Mouse (Mus musculus): Measurements from ENCODE around the gene Cfap43. TPM values are rescaled to one million over a fixed set of nuclear protein-coding genes. Genes with fewer than 3 reads are reported as not detected.

Gene Cfap43
- total and polyA plus RNA-seq, 2 experiments: not detected

DNA sequence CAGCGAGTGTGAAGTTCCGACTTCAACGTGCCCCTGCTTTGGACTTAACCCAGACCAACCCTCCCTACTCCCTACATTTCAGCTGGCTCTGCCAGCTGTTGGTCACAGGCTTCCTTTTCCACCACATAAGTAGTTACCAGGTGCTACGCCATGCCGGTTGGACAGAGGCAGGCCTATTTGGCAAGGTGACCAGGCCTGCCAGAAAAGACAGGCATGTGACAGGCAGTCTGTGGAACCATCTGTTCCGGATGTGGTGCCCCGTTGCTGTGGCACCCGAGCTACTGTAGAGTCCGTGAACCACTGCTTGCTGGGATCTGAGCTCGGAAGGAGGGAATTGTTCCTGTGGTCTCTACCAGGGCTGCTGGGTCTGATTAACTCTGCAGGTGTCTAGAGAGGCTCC, 31.7 kb downstream of the Cfap43 start:
- WGBS: 80% methylated on average over 10 of the region's 10 CpGs
- H3K79me2 ChIP-seq (ENCODE audit: control insufficient read depth, insufficient read depth, low read length): no peaks in the 10 kb centered on the region
- no peak for DNase-seq (ENCODE audit: extremely low read depth, low read depth, low spot score)
- no peaks in the 10 kb centered on the region for H3K27me3 ChIP-seq (ENCODE audit: control insufficient read depth, insufficient read depth, low read length)
- H3K4me1 ChIP-seq (ENCODE audit: control insufficient read depth, insufficient read depth, low read length): 0 out of 2 replicates have a peak, but pooled peaks cover 2% of the 10 kb centered on the region
- no peak overlapping the region for H3K4me3 ChIP-seq (ENCODE audit: insufficient read depth, low read depth, low read length)
- no peak overlapping the region for H3K27ac ChIP-seq (replicated peaks; ENCODE audit: insufficient read depth, low read depth, low read length)
- H3K9ac ChIP-seq (ENCODE audit: low read depth, low read length): no peak overlapping the region
- H3K36me3 ChIP-seq (ENCODE audit: control insufficient read depth, insufficient read depth, low read length): no peaks in the 10 kb centered on the region
- TF ChIP-seq CTCF (IDR thresholded peaks at IDR 0.05; ENCODE audit: low read depth, low read length) (no peak), POLR2A (IDR thresholded peaks at IDR 0.05; ENCODE audit: extremely low read depth, insufficient read depth, low read length) (no peak)

DNA sequence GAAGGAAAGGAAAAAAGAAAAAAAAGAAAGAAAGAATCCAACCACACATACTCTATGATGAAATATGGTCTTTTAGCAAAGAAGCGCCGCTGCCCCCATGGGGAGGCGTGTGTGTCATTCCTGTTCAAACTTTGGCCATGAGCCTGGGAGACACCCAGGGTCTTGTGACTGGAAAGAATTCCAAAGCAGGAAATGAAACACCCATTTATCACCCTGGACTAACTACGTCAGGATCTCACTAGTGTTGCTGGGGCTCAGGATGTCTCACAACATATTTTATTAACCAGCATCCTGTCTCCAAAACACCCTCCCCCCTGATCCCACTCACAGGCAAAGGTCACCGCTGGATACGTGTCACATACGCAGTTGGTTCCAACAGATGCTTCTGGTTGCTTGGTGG, 32.5 kb downstream of the Cfap43 start:
- H3K9ac ChIP-seq (ENCODE audit: low read depth, low read length): no peak overlapping the region
- H3K27ac ChIP-seq (replicated peaks; ENCODE audit: insufficient read depth, low read depth, low read length): 0 out of 2 replicates have a peak overlapping the region, but pooled peaks have one; percentile 21
- 0 out of 2 replicates have a peak, but pooled peaks cover 2% of the 10 kb centered on the region for H3K4me1 ChIP-seq (ENCODE audit: control insufficient read depth, insufficient read depth, low read length)
- H3K4me3 ChIP-seq (ENCODE audit: insufficient read depth, low read depth, low read length): no peak overlapping the region
- DNase-seq (ENCODE audit: extremely low read depth, low read depth, low spot score): peak; percentile 18
- no peaks in the 10 kb centered on the region for H3K36me3 ChIP-seq (ENCODE audit: control insufficient read depth, insufficient read depth, low read length)
- H3K27me3 ChIP-seq (ENCODE audit: control insufficient read depth, insufficient read depth, low read length): no peaks in the 10 kb centered on the region
- WGBS: 55% methylated on average over 7 of the region's 7 CpGs
- no peak for TF ChIP-seq POLR2A (IDR thresholded peaks at IDR 0.05; ENCODE audit: extremely low read depth, insufficient read depth, low read length)
- no peak for TF ChIP-seq CTCF (IDR thresholded peaks at IDR 0.05; ENCODE audit: low read depth, low read length)
- no peaks in the 10 kb centered on the region for H3K79me2 ChIP-seq (ENCODE audit: control insufficient read depth, insufficient read depth, low read length)

DNA sequence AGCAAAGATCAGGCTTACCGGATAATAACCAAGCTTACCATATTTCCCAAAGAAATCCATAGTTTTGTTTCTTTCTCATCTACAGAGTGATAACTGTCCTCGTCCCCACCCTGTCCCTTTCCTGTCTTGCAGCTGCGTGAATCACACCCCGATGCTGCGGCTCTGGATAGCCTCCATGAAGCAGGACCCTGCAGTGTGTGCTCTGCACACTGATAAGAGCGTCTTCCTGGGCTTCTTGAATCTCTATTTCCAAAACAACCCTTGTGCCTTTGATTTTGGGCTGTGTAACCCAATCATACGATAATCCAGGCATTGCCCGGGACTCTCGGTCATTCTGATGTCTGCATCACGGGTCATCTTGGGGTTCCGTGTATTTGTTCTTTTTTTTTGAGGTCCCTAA, 33.2 kb downstream of the Cfap43 start:
- Histone ChIP-seq H3K27me3 (ENCODE audit: control insufficient read depth, insufficient read depth, low read length) (no peaks in the 10 kb centered on the region), H3K4me3 (ENCODE audit: insufficient read depth, low read depth, low read length) (no peak overlapping the region), H3K79me2 (ENCODE audit: control insufficient read depth, insufficient read depth, low read length) (no peaks in the 10 kb centered on the region), H3K27ac (replicated peaks; ENCODE audit: insufficient read depth, low read depth, low read length) (peak overlapping the region; percentile 71), H3K4me1 (ENCODE audit: control insufficient read depth, insufficient read depth, low read length) (no peaks in the 10 kb centered on the region), H3K9ac (ENCODE audit: low read depth, low read length) (no peak overlapping the region), H3K36me3 (ENCODE audit: control insufficient read depth, insufficient read depth, low read length) (no peaks in the 10 kb centered on the region)
- WGBS: 73% methylated on average over 11 of the region's 11 CpGs
- no peak for DNase-seq (ENCODE audit: extremely low read depth, low read depth, low spot score)
- TF ChIP-seq POLR2A (IDR thresholded peaks at IDR 0.05; ENCODE audit: extremely low read depth, insufficient read depth, low read length) (no peak), CTCF (IDR thresholded peaks at IDR 0.05; ENCODE audit: low read depth, low read length) (no peak)

DNA sequence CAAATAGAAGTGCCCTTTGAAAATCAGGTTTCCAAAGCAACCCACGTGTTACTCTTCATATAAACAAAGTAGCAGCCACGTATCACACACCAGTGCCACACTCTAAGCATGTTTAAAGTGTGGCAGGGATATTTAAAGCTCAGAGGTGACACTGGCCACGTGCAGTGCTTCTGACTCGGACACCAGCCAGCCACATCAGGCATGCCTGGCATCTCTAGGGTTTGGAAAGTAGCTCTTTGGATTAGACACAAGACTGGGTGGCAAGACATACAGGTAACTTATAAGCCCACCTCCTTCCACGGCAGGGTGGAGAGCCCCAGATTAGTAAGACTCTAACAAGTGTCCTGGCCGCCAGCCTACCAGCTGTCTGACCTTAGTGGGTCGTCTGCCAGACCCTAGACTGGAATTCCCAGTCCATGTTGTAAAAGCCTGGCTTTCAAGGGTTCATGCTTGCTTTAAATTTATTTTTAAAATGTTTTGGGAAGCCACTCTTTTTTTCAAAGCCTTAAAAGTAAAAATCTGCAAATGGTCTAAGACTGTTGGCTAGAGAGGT, 33.8 kb downstream of the Cfap43 start:
- Histone ChIP-seq H3K4me3 (ENCODE audit: insufficient read depth, low read depth, low read length) (no peak overlapping the region), H3K27me3 (ENCODE audit: control insufficient read depth, insufficient read depth, low read length) (no peaks in the 10 kb centered on the region), H3K27ac (replicated peaks; ENCODE audit: insufficient read depth, low read depth, low read length) (no peak overlapping the region), H3K4me1 (ENCODE audit: control insufficient read depth, insufficient read depth, low read length) (no peaks in the 10 kb centered on the region), H3K79me2 (ENCODE audit: control insufficient read depth, insufficient read depth, low read length) (no peaks in the 10 kb centered on the region), H3K36me3 (ENCODE audit: control insufficient read depth, insufficient read depth, low read length) (no peaks in the 10 kb centered on the region), H3K9ac (ENCODE audit: low read depth, low read length) (no peak overlapping the region)
- no peak for TF ChIP-seq POLR2A (IDR thresholded peaks at IDR 0.05; ENCODE audit: extremely low read depth, insufficient read depth, low read length)
- TF ChIP-seq CTCF (IDR thresholded peaks at IDR 0.05; ENCODE audit: low read depth, low read length): no peak
- no peak for DNase-seq (ENCODE audit: extremely low read depth, low read depth, low spot score)
- WGBS: 67% methylated on average over 7 of the region's 7 CpGs

DNA sequence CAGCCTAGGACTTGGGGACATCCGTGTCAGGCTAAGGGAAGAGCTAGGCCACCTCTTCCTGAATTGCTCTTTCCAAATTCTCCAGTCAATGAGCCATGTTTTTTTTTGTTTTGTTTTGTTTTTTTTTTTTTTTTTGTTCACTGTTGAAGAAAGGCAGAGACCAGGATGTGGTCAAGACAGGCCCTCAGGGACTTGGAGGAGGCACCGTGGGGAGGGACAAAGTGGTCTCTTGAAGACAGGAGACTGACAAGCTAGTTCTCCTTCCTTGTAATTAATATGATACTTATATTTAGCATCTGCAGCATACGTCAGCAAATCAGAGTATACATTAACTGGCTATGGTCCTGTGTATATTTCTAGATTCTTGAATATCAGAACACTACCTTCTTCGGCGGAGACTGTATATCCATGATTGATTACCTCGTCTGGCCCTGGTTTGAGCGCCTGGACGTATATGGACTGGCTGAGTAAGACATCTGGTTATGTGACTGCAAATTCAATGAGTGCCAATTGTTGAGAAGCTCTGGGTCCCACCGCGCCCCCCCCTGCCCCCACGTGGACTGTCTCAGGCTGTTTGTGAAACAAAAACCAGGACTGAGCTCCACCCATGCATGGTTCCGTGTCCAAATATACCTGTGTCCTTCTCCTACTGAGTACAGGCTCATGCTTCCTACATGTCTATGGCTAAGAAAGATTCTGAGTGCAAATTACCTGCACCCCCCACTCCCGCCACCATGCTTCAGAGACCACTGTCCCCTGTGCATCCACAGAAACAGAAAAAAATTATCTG, 34.6 kb downstream of the Cfap43 start:
- no peaks in the 10 kb centered on the region for H3K4me1 ChIP-seq (ENCODE audit: control insufficient read depth, insufficient read depth, low read length)
- H3K27ac ChIP-seq (replicated peaks; ENCODE audit: insufficient read depth, low read depth, low read length): no peak overlapping the region
- no peak overlapping the region for H3K9ac ChIP-seq (ENCODE audit: low read depth, low read length)
- no peaks in the 10 kb centered on the region for H3K36me3 ChIP-seq (ENCODE audit: control insufficient read depth, insufficient read depth, low read length)
- no peaks in the 10 kb centered on the region for H3K79me2 ChIP-seq (ENCODE audit: control insufficient read depth, insufficient read depth, low read length)
- H3K4me3 ChIP-seq (ENCODE audit: insufficient read depth, low read depth, low read length): no peak overlapping the region
- no peak for DNase-seq (ENCODE audit: extremely low read depth, low read depth, low spot score)
- H3K27me3 ChIP-seq (ENCODE audit: control insufficient read depth, insufficient read depth, low read length): no peaks in the 10 kb centered on the region
- WGBS: 82% methylated on average over 13 of the region's 13 CpGs
- no peak for TF ChIP-seq CTCF (IDR thresholded peaks at IDR 0.05; ENCODE audit: low read depth, low read length)
- TF ChIP-seq POLR2A (IDR thresholded peaks at IDR 0.05; ENCODE audit: extremely low read depth, insufficient read depth, low read length): no peak

DNA sequence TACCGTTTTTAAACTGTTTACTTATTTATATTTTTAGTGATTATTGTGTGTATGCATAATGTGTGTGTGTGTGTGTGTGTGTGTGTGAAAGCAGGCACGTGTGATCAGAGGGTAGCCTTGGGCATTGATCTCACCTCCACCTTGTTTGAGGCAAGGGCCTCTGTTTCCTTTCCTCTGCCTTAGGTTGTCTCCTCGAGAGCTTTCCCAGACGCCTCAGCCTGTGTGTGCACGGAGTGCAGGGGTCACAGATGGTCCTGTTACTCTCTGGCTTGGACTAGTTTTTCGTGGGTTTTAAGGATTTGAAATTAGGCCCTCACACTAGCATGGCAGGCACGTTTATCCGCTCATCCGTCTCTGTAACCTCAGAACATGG, 36.2 kb downstream of the Cfap43 start:
- WGBS: 59% methylated on average over 9 of the region's 9 CpGs
- H3K79me2 ChIP-seq (ENCODE audit: control insufficient read depth, insufficient read depth, low read length): no peaks in the 10 kb centered on the region
- H3K4me3 ChIP-seq (ENCODE audit: insufficient read depth, low read depth, low read length): no peak overlapping the region
- no peak overlapping the region for H3K9ac ChIP-seq (ENCODE audit: low read depth, low read length)
- DNase-seq (ENCODE audit: extremely low read depth, low read depth, low spot score): no peak
- no peaks in the 10 kb centered on the region for H3K36me3 ChIP-seq (ENCODE audit: control insufficient read depth, insufficient read depth, low read length)
- no peaks in the 10 kb centered on the region for H3K4me1 ChIP-seq (ENCODE audit: control insufficient read depth, insufficient read depth, low read length)
- TF ChIP-seq CTCF (IDR thresholded peaks at IDR 0.05; ENCODE audit: low read depth, low read length): no peak
- no peak for TF ChIP-seq POLR2A (IDR thresholded peaks at IDR 0.05; ENCODE audit: extremely low read depth, insufficient read depth, low read length)
- no peaks in the 10 kb centered on the region for H3K27me3 ChIP-seq (ENCODE audit: control insufficient read depth, insufficient read depth, low read length)
- H3K27ac ChIP-seq (replicated peaks; ENCODE audit: insufficient read depth, low read depth, low read length): no peak overlapping the region

Measured in liver, adult 2 months (tissue).